In the genomic region with DNA sequence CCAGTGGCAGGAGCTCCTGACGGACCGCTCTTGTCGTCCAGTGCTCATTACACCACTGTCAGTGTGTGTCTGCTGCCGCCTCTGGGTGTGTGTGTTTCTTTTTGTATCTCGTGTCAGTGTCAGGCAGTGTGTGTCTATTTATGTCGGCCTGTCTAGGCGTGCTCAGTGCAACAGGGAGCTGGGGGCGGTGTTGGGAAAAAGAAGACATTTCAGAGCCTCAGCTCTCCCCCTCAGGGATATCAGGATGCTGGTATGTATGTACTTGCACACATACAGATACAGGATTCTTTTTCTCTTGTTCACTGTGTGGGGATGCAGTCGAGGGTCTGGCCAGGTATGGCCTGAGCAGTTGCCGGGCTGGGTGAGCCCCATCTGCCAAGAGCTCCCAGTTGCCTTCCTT, we compare ENCODE assay signal across 9 mouse cellular contexts. TPM values are rescaled to one million over a fixed set of nuclear protein-coding genes. Genes with fewer than 3 reads are reported as not detected.
DNase-seq lines count a peak whose midpoint lies in the region; TF ChIP-seq lines count a peak whose summit lies in the region.
"Had no signal": no experiment of that assay in that cellular context is flagged by ENCODE, and none has a peak within 500 bp of the region (broad histone marks: within the 10 kb centered on the region; RNA-seq: fewer than 3 reads in every experiment).

No protein-coding gene starts in this region.

- no peak for TF ChIP-seq POLR2A in olfactory bulb, adult 2 months (IDR thresholded peaks at IDR 0.05; ENCODE audit: insufficient read depth, low read depth, low read length)

- TF ChIP-seq CTCF in olfactory bulb, adult 2 months (IDR thresholded peaks at IDR 0.05; ENCODE audit: insufficient read depth, low read depth, low read length) = no peak

- DNase-seq in forebrain, embryonic 10.5 days (ENCODE audit: extremely low spot score, low spot score) = no peak
- DNase-seq in frontal cortex, adult 2 months (ENCODE audit: extremely low spot score in 1 of 2, low spot score in 1 of 2) = peak; percentile 88 to 89
- no peak for DNase-seq in midbrain, embryonic 10.5 days (ENCODE audit: low spot score)
- no peak for DNase-seq in embryo, embryonic 10 days (ENCODE audit: low spot score)
- DNase-seq in spleen, postnatal 36 days (ENCODE audit: low spot score in 2 of 2) = no peak
- no peak for DNase-seq in kidney, postnatal 4 days
- DNase-seq: liver, embryonic 13.5 days; thymus, adult 18-20 months had no signal

- 61% methylated on average over 10 of the region's 10 CpGs for WGBS in forebrain, embryonic 10.5 days
- WGBS in midbrain, embryonic 10.5 days = 63% methylated on average over 10 of the region's 10 CpGs
- 11% methylated on average over 10 of the region's 10 CpGs for WGBS in olfactory bulb, adult 2 months

- H3K4me1 ChIP-seq in forebrain, embryonic 10.5 days = peaks cover 99% of the 10 kb centered on the region
- H3K4me1 ChIP-seq in midbrain, embryonic 10.5 days = peaks cover 99% of the 10 kb centered on the region
- H3K4me1 ChIP-seq in olfactory bulb, adult 2 months (ENCODE audit: control insufficient read depth, insufficient read depth, low read length) = peaks cover 65% of the 10 kb centered on the region
- H3K4me1 ChIP-seq: liver, embryonic 13.5 days had no signal

- H3K27me3 ChIP-seq in forebrain, embryonic 10.5 days (ENCODE audit: poor library complexity, severe bottlenecking) = peaks cover 100% of the 10 kb centered on the region
- peaks cover 98% of the 10 kb centered on the region for H3K27me3 ChIP-seq in midbrain, embryonic 10.5 days (ENCODE audit: low read depth, poor library complexity, severe bottlenecking)

- H3K27ac ChIP-seq in forebrain, embryonic 10.5 days = peak overlapping the region; percentile 95
- peak overlapping the region; percentile 91 for H3K27ac ChIP-seq in midbrain, embryonic 10.5 days (replicated peaks)
- peak overlapping the region; percentile 93 for H3K27ac ChIP-seq in olfactory bulb, adult 2 months (ENCODE audit: insufficient read depth, low read depth, low read length)
- H3K27ac ChIP-seq: liver, embryonic 13.5 days had no signal

- H3K9me3 ChIP-seq in forebrain, embryonic 10.5 days = no peaks in the 10 kb centered on the region
- no peaks in the 10 kb centered on the region for H3K9me3 ChIP-seq in midbrain, embryonic 10.5 days (replicated peaks)
- H3K9me3 ChIP-seq: liver, embryonic 13.5 days had no signal

- H3K36me3 ChIP-seq in forebrain, embryonic 10.5 days (replicated peaks) = peaks cover 96% of the 10 kb centered on the region
- peaks cover 36% of the 10 kb centered on the region for H3K36me3 ChIP-seq in midbrain, embryonic 10.5 days
- H3K36me3 ChIP-seq: liver, embryonic 13.5 days had no signal

- peak overlapping the region; percentile 18; the same call in 1 of the 2 replicates for H3K4me3 ChIP-seq in forebrain, embryonic 10.5 days
- H3K4me3 ChIP-seq in midbrain, embryonic 10.5 days = peak overlapping the region; percentile 30; the same call in 1 of the 2 replicates
- no peak overlapping the region for H3K4me3 ChIP-seq in olfactory bulb, adult 2 months (ENCODE audit: insufficient read depth, low read depth, low read length)
- H3K4me3 ChIP-seq: liver, embryonic 13.5 days had no signal

RNA-seq across cellular contexts. Expression of a gene that starts 58.8 kb away (rescaled TPM):
- 42.1 and 46.4 TPM in 2 replicates for polyA plus RNA-seq in forebrain, embryonic 10.5 days (2016; fragmentation: Nextera tagmentation; extraction: Ambion mirVana)
- polyA plus RNA-seq in frontal cortex, adult 2 months (2012; rRNA removed) = 73.0 and 84.6 TPM in 2 replicates
- 41.3 and 43.2 TPM in 2 replicates for polyA plus RNA-seq in midbrain, embryonic 10.5 days (2016; fragmentation: Nextera tagmentation; extraction: Ambion mirVana)
- 134 TPM in 1 of 2 replicates, not detected in the other for polyA plus RNA-seq in olfactory bulb, adult 2 months (2012; ENCODE audit: insufficient read depth, insufficient read length, low replicate concordance, missing spikeins)

Comparison
In these comparisons a context has a peak if more than half of its experiments do, and no peak if none do; other contexts are left out.
1. DNase-seq: peak in frontal cortex, adult 2 months (2 of 2); none in forebrain, embryonic 10.5 days (single experiment), midbrain, embryonic 10.5 days (single experiment), embryo, embryonic 10 days (single experiment), spleen, postnatal 36 days (0 of 2) and kidney, postnatal 4 days (0 of 2).
2. Peak in every context shown above with its lines, with median percentiles within 50 percentile points of each other: H3K27ac ChIP-seq.